Mouse (Mus musculus): ENCODE measurements around the gene Hhatl. TPM values are rescaled to one million over a fixed set of nuclear protein-coding genes. Genes with fewer than 3 reads are reported as not detected.

Hhatl gene
- polyA plus RNA-seq (2015; fragmentation: Illumina TruSeq; extraction: RNeasy Lipid Tissue Mini Kit (QIAGEN cat#74804); ENCODE audit: insufficient read depth, low replicate concordance) = not detected

GRCm38 (mm10) chr9:121791757-121792521 is at the start of gene Hhatl:
TSS of gene Hhatl (minus strand) at chr9:121792507.

GRCm38 (mm10) chr9:121838829-121839621 is 46.7 kb upstream of the Hhatl start, which contains the start of gene Ccdc13:
TSS of gene Ccdc13 (minus strand) at chr9:121839461.

GRCm38 (mm10) chr9:121777484-121778065 is 14.7 kb downstream of the Hhatl start, which contains the start of gene Klhl40:
TSS of gene Klhl40 (plus strand) at chr9:121777607.

DNA sequence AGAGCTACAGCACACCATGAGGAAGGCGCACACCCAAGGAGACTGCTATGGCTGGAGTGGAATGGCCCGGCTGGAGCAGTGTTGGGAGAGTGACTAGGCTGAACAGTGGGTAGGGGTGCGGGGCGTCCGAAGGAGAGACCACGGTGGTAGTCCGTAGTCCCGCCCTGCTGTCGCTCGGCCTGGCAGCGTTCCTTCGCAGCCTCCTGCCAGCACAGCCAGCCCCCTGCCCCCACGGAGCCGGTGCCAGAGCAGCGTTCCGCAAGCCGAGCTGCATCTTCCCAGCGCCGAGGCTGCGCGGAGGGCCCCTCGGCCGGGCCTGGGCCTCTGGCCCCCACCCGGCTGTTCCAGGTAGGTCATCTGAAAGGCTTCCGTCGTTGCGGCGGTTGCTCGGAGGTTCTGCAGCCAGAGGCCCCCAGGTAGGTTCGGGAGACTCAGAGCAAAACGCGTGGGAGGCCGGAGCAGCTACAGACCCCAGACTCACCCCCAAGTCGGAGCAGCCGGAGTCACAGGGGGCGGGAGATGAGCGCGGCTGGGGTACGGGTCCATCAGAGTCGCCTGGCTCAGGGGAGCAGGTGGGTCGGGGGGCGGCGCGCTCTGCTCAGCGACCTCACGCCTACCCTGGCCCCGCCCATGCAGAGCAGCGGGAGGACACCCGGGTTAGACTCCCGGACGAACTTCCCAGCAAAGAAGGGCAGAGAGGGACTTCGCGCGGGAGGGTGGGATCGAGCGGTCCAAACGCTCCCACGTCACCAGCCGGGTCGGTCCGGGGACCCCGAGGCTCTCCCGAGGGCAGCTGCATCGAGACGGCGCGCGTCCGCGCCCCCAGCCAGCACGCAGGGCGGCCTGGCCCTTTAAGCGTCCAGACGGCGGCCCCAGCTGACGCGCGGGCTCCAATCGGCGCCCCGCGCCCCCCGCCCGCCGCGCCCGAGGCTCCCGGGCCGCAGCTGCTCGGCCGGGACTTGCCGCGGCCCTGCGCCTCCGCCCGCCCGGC is 32.9 kb downstream of the Hhatl start, which contains the start of gene Zfp651:
Gene Zfp651, plus strand, starts transcription at position 240 of the 991 bp plus-strand sequence.

Other genes with a start within 250 kb of the Hhatl start
- gene Lyzl4, start 150.4 kb downstream of the Hhatl start, polyA plus RNA-seq (2015; fragmentation: Illumina TruSeq; extraction: RNeasy Lipid Tissue Mini Kit (QIAGEN cat#74804); ENCODE audit: insufficient read depth, low replicate concordance) = not detected
- 10.0 TPM for gene Vipr1, start 149.8 kb downstream of the Hhatl start, polyA plus RNA-seq (2015; fragmentation: Illumina TruSeq; extraction: RNeasy Lipid Tissue Mini Kit (QIAGEN cat#74804); ENCODE audit: insufficient read depth, low replicate concordance)
- gene Sec22c, start 87.0 kb downstream of the Hhatl start, polyA plus RNA-seq (2015; fragmentation: Illumina TruSeq; extraction: RNeasy Lipid Tissue Mini Kit (QIAGEN cat#74804); ENCODE audit: insufficient read depth, low replicate concordance) = 7.6 TPM
- gene Ss18l2, start 82.2 kb downstream of the Hhatl start, polyA plus RNA-seq (2015; fragmentation: Illumina TruSeq; extraction: RNeasy Lipid Tissue Mini Kit (QIAGEN cat#74804); ENCODE audit: insufficient read depth, low replicate concordance) = 26.5 TPM
- 206 TPM for gene Nktr, start 73.3 kb downstream of the Hhatl start, polyA plus RNA-seq (2015; fragmentation: Illumina TruSeq; extraction: RNeasy Lipid Tissue Mini Kit (QIAGEN cat#74804); ENCODE audit: insufficient read depth, low replicate concordance)
- 0.81 TPM for gene Zfp651, start 33.2 kb downstream of the Hhatl start, polyA plus RNA-seq (2015; fragmentation: Illumina TruSeq; extraction: RNeasy Lipid Tissue Mini Kit (QIAGEN cat#74804); ENCODE audit: insufficient read depth, low replicate concordance)
- not detected for gene Klhl40, start 14.9 kb downstream of the Hhatl start, polyA plus RNA-seq (2015; fragmentation: Illumina TruSeq; extraction: RNeasy Lipid Tissue Mini Kit (QIAGEN cat#74804); ENCODE audit: insufficient read depth, low replicate concordance)
- gene Ccdc13, start 47.0 kb upstream of the Hhatl start, polyA plus RNA-seq (2015; fragmentation: Illumina TruSeq; extraction: RNeasy Lipid Tissue Mini Kit (QIAGEN cat#74804); ENCODE audit: insufficient read depth, low replicate concordance) = not detected
- 51.9 TPM for gene Higd1a, start 65.9 kb upstream of the Hhatl start, polyA plus RNA-seq (2015; fragmentation: Illumina TruSeq; extraction: RNeasy Lipid Tissue Mini Kit (QIAGEN cat#74804); ENCODE audit: insufficient read depth, low replicate concordance)
- gene Ackr2, start 105.8 kb upstream of the Hhatl start, polyA plus RNA-seq (2015; fragmentation: Illumina TruSeq; extraction: RNeasy Lipid Tissue Mini Kit (QIAGEN cat#74804); ENCODE audit: insufficient read depth, low replicate concordance) = 22.0 TPM
- gene Cyp8b1, start 123.8 kb upstream of the Hhatl start, polyA plus RNA-seq (2015; fragmentation: Illumina TruSeq; extraction: RNeasy Lipid Tissue Mini Kit (QIAGEN cat#74804); ENCODE audit: insufficient read depth, low replicate concordance) = not detected
- gene Fam198a, start 158.5 kb upstream of the Hhatl start, polyA plus RNA-seq (2015; fragmentation: Illumina TruSeq; extraction: RNeasy Lipid Tissue Mini Kit (QIAGEN cat#74804); ENCODE audit: insufficient read depth, low replicate concordance) = 0.22 TPM
- gene Pomgnt2, start 204.6 kb upstream of the Hhatl start, polyA plus RNA-seq (2015; fragmentation: Illumina TruSeq; extraction: RNeasy Lipid Tissue Mini Kit (QIAGEN cat#74804); ENCODE audit: insufficient read depth, low replicate concordance) = 0.32 TPM

Data from spleen, adult 10 weeks (tissue).